Mouse (Mus musculus) cerebellum, adult 2 months (tissue): Measurements from ENCODE around the gene Rin3. TPM values are rescaled to one million over a fixed set of nuclear protein-coding genes. Genes with fewer than 3 reads are reported as not detected.

Experiments
- DNase-seq, 2 experiments: peaks; one replicate each; pipeline ENCODE4 v3.0.0; 2021
- H3K27ac ChIP-seq: fragments of 200-500 bp; 2 replicates; pipeline ENCODE4 v1.5.1; 2012; ENCODE audit warnings: low read length, control low read depth, inconsistent platforms; ENCODE audit not compliant: insufficient read depth
- H3K27me3 ChIP-seq: fragments of 200-500 bp; 2 replicates; pipeline ENCODE4 v1.6.1; 2012; ENCODE audit warnings: inconsistent platforms, mild to moderate bottlenecking, low read length, moderate library complexity; ENCODE audit not compliant: control insufficient read depth, insufficient read depth
- H3K4me1 ChIP-seq: fragments of 200-500 bp; 2 replicates; pipeline ENCODE4 v1.6.1; 2011; ENCODE audit warnings: low read length; ENCODE audit not compliant: control insufficient read depth, insufficient read depth
- H3K4me3 ChIP-seq: fragments of 200-500 bp; replicated peaks from 2 replicates; pipeline ENCODE3; 2011; ENCODE audit warnings: mild to moderate bottlenecking, low read depth, low read length, control low read depth; ENCODE audit not compliant: insufficient read depth
- CTCF ChIP-seq: fragments of 200-500 bp; IDR thresholded peaks from 2 replicates; pipeline ENCODE4 v1.5.1; 2011; ENCODE audit warnings: low read depth, mild to moderate bottlenecking, control low read depth, low read length, moderate library complexity, borderline replicate concordance; ENCODE audit not compliant: insufficient read depth
- POLR2A ChIP-seq: fragments of 200-500 bp; IDR thresholded peaks from 2 replicates; pipeline ENCODE4 v1.6.1; 2011; ENCODE audit warnings: low read length, control low read depth, borderline replicate concordance; ENCODE audit not compliant: insufficient read depth
- WGBS: fragments of 180-500 bp; shearing (Covaris S2); methylation state at CpG from one replicate; pipeline ENCODE4 v1.1.7; 2018; 5-methylcytosine and 5-hydroxymethylcytosine counted together
- polyA plus RNA-seq: library from polyadenylated mRNA; depleted of rRNA; stranded (reverse); fragments of >200 nt; gene quantifications from 2 replicates; pipeline ENCODE4 v1.2.3, GENCODE M21; 2012

Rin3 gene
- polyA plus RNA-seq, 1 experiment, result 1.2 TPM

DNA sequence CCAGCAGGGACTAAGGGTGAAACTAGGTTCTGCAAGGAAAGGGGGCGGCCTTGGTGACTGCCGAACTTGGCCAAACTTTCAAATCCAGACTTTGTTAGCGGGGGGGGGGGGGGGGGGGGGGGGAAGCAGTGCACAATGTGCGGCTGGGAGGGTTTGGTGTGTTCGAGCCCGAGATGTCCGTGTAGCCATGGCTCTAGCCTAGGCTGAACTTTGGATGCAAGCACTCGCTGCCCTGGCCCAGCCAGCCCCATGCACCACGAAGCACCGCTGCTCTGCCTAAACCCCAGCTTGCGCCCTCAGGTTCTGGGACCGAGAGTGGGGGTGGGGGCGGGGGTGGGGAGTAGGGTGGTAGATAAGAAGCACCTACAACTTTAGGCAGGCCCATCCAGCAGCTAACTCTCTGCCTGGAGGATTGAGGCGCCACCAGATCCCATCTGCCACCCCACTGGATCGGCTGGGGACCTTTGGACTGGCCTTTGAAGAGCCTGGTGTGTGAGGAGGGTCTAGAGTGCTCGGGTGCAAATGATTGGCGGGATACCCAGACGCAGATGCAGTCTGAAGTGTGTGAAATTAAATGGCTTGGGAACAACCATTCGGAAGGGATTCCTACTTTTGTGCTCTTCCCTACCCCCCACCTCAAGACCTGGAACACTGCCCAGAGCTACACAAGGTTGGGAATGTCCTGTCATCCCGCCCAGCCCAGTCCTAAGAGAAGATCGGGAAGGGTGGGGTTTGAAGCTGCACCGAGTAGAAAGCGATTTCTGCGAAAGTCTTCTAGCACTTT is 827 bp downstream of the Rin3 start:
- H3K27me3 ChIP-seq, result peaks cover 5% of the 10 kb centered on the region; the same call in 1 of the 2 replicates
- TF ChIP-seq CTCF, result no peak
- TF ChIP-seq POLR2A, result no peak
- DNase-seq, result peak; percentile 31 to 47
- WGBS, result 6% methylated on average over 24 of the region's 24 CpGs
- H3K4me1 ChIP-seq, result peaks cover 8% of the 10 kb centered on the region
- H3K27ac ChIP-seq, result no peak overlapping the region
- H3K4me3 ChIP-seq, result peak overlapping the region; percentile 38

DNA sequence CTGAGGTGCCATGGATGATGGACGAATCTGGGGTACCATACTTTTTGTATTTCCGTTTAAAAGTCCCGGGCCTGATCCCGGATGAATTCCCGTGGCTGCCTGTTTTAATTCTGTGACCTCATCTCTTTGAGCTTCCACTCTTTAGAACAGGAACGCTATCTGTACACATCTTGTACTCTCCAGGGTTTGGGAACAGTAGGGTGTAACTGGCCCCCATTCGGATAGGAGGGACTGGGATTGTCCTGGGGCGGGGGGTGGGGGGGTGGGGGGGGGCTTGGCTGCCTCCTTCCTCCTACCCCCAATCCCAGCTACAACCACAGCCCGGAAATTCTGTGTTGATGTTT is 1.4 kb downstream of the Rin3 start:
- Histone ChIP-seq H3K27me3 (peaks cover 5% of the 10 kb centered on the region; the same call in 1 of the 2 replicates), H3K4me3 (no peak overlapping the region), H3K4me1 (peaks cover 8% of the 10 kb centered on the region), H3K27ac (no peak overlapping the region)
- TF ChIP-seq POLR2A, result no peak
- TF ChIP-seq CTCF, result no peak
- WGBS, result 20% methylated on average over 9 of the region's 9 CpGs
- DNase-seq, result no peak

DNA sequence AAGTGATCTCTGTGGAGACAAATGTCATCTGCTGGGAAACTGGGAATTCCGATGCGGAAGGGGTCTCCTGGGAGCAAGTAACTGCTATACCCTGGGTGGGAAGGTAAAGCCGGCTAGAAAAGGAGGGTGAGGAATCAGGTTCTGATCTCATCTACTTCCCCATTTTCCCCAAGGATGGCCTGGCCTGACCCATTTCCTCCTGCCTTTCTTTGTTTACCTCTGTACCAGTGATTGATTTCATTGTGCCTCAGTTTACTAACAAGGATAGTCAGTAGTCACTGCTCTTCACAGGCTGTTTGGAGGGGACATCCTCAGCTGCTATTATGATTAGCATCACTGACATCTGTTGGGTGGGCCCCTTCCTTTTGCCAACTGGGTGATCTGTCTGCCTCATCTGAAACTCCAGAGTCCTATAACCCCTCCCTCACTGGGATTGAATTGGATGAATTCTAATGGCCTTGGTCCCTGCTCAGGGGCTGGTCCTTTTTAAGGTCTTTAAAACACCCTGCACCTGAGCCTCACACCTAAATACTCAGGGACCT is 1.8 kb downstream of the Rin3 start:
- Histone ChIP-seq H3K27ac (no peak overlapping the region), H3K4me1 (peaks cover 8% of the 10 kb centered on the region), H3K4me3 (no peak overlapping the region), H3K27me3 (peaks cover 5% of the 10 kb centered on the region; the same call in 1 of the 2 replicates)
- no peak for DNase-seq
- WGBS, result 79% methylated on average over 3 of the region's 3 CpGs
- TF ChIP-seq POLR2A (no peak), CTCF (no peak)

DNA sequence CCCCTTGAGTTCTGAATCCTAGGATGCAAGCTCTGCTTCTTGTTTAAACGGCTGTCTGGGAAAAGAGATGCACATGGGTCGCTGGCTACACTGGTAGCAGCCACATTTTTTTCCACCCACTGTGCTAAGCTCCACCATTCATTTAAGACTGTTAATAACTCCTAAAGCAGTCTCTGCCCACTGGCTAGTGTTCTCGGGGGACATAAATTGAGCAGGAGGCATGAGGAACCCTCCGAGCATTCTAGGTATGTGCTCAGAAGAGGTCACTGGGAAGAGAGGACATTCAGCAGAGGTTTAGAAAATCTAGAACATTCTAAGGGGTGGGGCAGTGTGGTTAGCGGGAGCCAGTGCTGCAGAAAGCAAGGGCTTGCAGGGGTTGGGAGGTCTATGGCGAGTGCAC is 2.5 kb downstream of the Rin3 start:
- WGBS, result 97% methylated on average over 6 of the region's 6 CpGs
- H3K4me1 ChIP-seq, result peaks cover 8% of the 10 kb centered on the region
- no peak for DNase-seq
- no peak overlapping the region for H3K4me3 ChIP-seq
- no peak overlapping the region for H3K27ac ChIP-seq
- TF ChIP-seq CTCF, result no peak
- no peak for TF ChIP-seq POLR2A
- H3K27me3 ChIP-seq, result peaks cover 5% of the 10 kb centered on the region; the same call in 1 of the 2 replicates

- peaks cover 8% of the 10 kb centered on the region for H3K4me1 ChIP-seq
- H3K27me3 ChIP-seq, result peaks cover 5% of the 10 kb centered on the region; the same call in 1 of the 2 replicates
- H3K27ac ChIP-seq, result no peak overlapping the region
- TF ChIP-seq CTCF, result no peak
- no peak for TF ChIP-seq POLR2A
- 87% methylated on average over 5 of the region's 5 CpGs for WGBS
- no peak for DNase-seq
- H3K4me3 ChIP-seq, result no peak overlapping the region
Observed at GRCm38 (mm10) chr12:102285779-102286178, 2.9 kb downstream of the Rin3 start.

DNA sequence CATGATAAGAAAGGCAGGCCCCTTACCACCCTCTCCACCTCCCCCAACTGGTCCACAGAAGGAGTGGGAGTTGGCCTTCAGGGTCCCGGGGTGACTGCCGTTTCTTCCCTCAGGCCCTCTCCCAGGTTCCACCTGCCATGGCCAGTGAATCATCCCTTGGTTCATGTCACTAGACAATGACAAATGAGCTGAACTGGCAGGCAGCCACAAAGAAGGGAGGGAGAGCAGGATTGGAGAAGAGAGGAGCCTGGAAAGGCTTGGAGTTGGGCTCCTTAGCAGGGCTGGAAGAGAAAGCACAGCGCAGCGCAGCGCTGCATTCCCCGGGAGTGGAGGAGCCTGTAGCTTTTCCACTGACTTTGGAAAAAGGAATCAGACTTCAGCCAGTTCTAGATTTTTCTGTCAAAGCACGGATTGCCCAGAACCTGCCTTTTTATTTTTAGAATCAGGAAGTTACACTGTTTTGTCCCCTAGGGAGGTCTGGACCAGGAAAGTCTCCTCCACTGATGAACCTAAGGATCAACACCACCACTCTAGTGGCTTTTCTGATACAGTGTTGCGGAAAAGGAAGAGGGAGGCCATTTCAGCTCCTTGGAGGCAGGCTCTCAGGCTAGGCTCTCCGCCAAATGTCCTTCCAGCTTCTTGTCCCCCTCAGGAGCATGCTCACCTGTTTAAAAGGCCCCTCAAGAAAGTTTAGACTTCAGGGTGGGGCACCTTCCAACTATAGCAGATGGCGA is 4.0 kb downstream of the Rin3 start:
- no peak overlapping the region for H3K27ac ChIP-seq
- TF ChIP-seq CTCF (no peak), POLR2A (no peak)
- DNase-seq, result peak; percentile 54 to 72
- H3K27me3 ChIP-seq, result peaks cover 5% of the 10 kb centered on the region; the same call in 1 of the 2 replicates
- H3K4me1 ChIP-seq, result peaks cover 8% of the 10 kb centered on the region
- no peak overlapping the region for H3K4me3 ChIP-seq
- WGBS, result 47% methylated on average over 10 of the region's 10 CpGs

DNA sequence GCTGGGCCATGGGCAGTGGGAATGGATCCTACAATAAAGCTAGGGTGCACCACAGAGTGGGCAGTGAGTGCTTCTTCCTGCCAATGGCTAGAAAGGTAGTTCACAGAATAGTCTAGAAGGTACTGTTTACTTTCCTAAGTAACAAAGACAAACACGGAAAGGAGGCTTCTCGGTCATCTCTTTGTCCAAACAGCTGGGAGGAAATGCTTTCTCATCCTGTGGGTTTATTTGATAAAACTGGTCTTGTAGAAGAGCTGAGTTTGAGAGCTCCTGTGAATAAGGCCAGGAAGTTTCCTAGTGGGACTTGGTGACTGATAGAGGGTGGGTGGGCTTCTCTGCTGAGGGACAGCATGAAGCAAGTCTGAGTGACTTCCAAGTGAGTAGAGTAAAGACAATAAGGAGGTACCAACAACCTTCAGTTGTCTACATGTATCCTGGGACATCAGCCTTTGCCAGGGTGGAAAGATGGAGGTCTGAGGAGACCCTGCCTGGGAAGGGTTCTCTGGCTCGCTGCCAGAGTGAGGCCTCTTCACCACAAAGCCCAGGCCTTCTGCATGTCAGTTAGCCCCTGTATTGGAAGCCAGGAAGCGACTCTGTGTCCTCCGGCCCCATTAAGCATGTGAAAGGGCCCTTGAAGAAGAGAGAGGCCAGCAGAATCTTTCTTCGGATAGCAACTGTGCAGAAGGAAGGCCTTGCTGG is 5.2 kb downstream of the Rin3 start:
- Histone ChIP-seq H3K27ac (no peak overlapping the region), H3K4me1 (peaks cover 8% of the 10 kb centered on the region), H3K4me3 (no peak overlapping the region), H3K27me3 (peaks cover 5% of the 10 kb centered on the region; the same call in 1 of the 2 replicates)
- no peak for DNase-seq
- TF ChIP-seq POLR2A (no peak), CTCF (no peak)
- WGBS, result 83% methylated on average over 6 of the region's 6 CpGs
